Mouse (Mus musculus): Measurements from ENCODE around the gene Olfm2. TPM values are rescaled to one million over a fixed set of nuclear protein-coding genes. Genes with fewer than 3 reads are reported as not detected.

The Olfm2 gene
- total and polyA plus RNA-seq, 3 experiments: 0.08 to 0.47 TPM; not detected in 1

GRCm38 (mm10) chr9:20631332-20631731 lies 114.8 kb downstream of the Olfm2 start:
- Histone ChIP-seq H3K79me2 (replicated peaks; ENCODE audit: control insufficient read depth, extremely low read depth, insufficient read depth, poor library complexity, severe bottlenecking) (no peaks in the 10 kb centered on the region), H3K4me2 (ENCODE audit: insufficient read depth, low read depth, poor library complexity, severe bottlenecking) (no peak overlapping the region), H3K36me3 (replicated peaks in 1 of 2; ENCODE audit: control insufficient read depth in 1 of 2, insufficient read depth in 1 of 2, low read length in 1 of 2) (no peaks in the 10 kb centered on the region), H3K9me3 (replicated peaks; ENCODE audit: low read length) (peaks cover 8% of the 10 kb centered on the region), H3K9ac (ENCODE audit: insufficient read depth, low read depth) (no peak overlapping the region), H3K27me3 (replicated peaks) (no peaks in the 10 kb centered on the region), H3K4me1 (ENCODE audit: control insufficient read depth in 1 of 2, insufficient read depth in 2 of 2) (peaks cover 3 to 20% of the 10 kb centered on the region in 2 experiments), H3K27ac (ENCODE audit: insufficient read depth, low read depth) (no peak overlapping the region), H3K4me3 (replicated peaks in 1 of 3; ENCODE audit: low read depth in 2 of 3, low read length in 2 of 3, poor library complexity in 1 of 3) (no peak overlapping the region)
- DNase-seq (ENCODE audit: extremely low read depth): no peak
- dilution Hi-C loops (cut with MboI; ENCODE audit: extremely low pct_ligation_motif_present, extremely low pct_unique_long_range_greater_than_20kb, low sequenced_read_pairs) (no loop called here), in situ Hi-C loops (cut with MboI; ENCODE audit: low pct_ligation_motif_present, low pct_unique_long_range_greater_than_20kb, low sequenced_read_pairs) (no loop called here)
- TF ChIP-seq SMC3 (IDR thresholded peaks at IDR 0.05; ENCODE audit: low read depth, low read length) (no peak), CHD2 (IDR thresholded peaks at IDR 0.05; ENCODE audit: low read length) (no peak), UBTF (IDR thresholded peaks at IDR 0.05; ENCODE audit: low read depth, low read length) (no peak), NRF1 (IDR thresholded peaks at IDR 0.05; ENCODE audit: low read depth, low read length) (no peak), KAT2A (IDR thresholded peaks at IDR 0.05; ENCODE audit: insufficient replicate concordance, low read length) (no peak), MAFK (IDR thresholded peaks at IDR 0.05; ENCODE audit: insufficient replicate concordance, low read length) (no peak)

Other genes with a start within 250 kb of the Olfm2 start
- gene Zfp266, start 224.9 kb downstream of the Olfm2 start, total RNA-seq (2012; rRNA removed): 20.4 and 23.6 TPM in 2 replicates
- gene Zfp266, start 224.9 kb downstream of the Olfm2 start, total RNA-seq (2014; rRNA removed): 24.0 and 26.3 TPM in 2 replicates
- gene Zfp266, start 224.9 kb downstream of the Olfm2 start, polyA plus RNA-seq (2012; ENCODE audit: insufficient read length, low read depth): 11.6 and 12.3 TPM in 2 replicates
- gene Zfp846, start 165.1 kb downstream of the Olfm2 start, total RNA-seq (2012; rRNA removed): 2.8 and 3.4 TPM in 2 replicates
- 4.8 and 4.9 TPM in 2 replicates for gene Zfp846, start 165.1 kb downstream of the Olfm2 start, total RNA-seq (2014; rRNA removed)
- gene Zfp846, start 165.1 kb downstream of the Olfm2 start, polyA plus RNA-seq (2012; ENCODE audit: insufficient read length, low read depth): 3.4 and 4.8 TPM in 2 replicates
- 264 and 291 TPM in 2 replicates for gene Ubl5, start 103.5 kb downstream of the Olfm2 start, total RNA-seq (2012; rRNA removed)
- 134 and 155 TPM in 2 replicates for gene Ubl5, start 103.5 kb downstream of the Olfm2 start, total RNA-seq (2014; rRNA removed)
- gene Ubl5, start 103.5 kb downstream of the Olfm2 start, polyA plus RNA-seq (2012; ENCODE audit: insufficient read length, low read depth): 264 and 328 TPM in 2 replicates
- 4.2 and 5.0 TPM in 2 replicates for gene Fbxl12, start 101.6 kb downstream of the Olfm2 start, total RNA-seq (2012; rRNA removed)
- gene Fbxl12, start 101.6 kb downstream of the Olfm2 start, total RNA-seq (2014; rRNA removed): 3.7 and 4.0 TPM in 2 replicates
- 10.5 and 13.7 TPM in 2 replicates for gene Fbxl12, start 101.6 kb downstream of the Olfm2 start, polyA plus RNA-seq (2012; ENCODE audit: insufficient read length, low read depth)
- gene Pin1, start 94.3 kb downstream of the Olfm2 start, total RNA-seq (2012; rRNA removed): 43.0 and 55.8 TPM in 2 replicates
- 48.6 and 51.4 TPM in 2 replicates for gene Pin1, start 94.3 kb downstream of the Olfm2 start, total RNA-seq (2014; rRNA removed)
- gene Pin1, start 94.3 kb downstream of the Olfm2 start, polyA plus RNA-seq (2012; ENCODE audit: insufficient read length, low read depth): 37.0 and 38.3 TPM in 2 replicates
- gene Col5a3, start 68.7 kb upstream of the Olfm2 start, total RNA-seq (2012; rRNA removed): 0.08 and 0.25 TPM in 2 replicates
- gene Col5a3, start 68.7 kb upstream of the Olfm2 start, total RNA-seq (2014; rRNA removed): not detected in 2 replicates
- 0.04 TPM in 1 of 2 replicates, not detected in the other for gene Col5a3, start 68.7 kb upstream of the Olfm2 start, polyA plus RNA-seq (2012; ENCODE audit: insufficient read length, low read depth)
- gene Rdh8, start 72.2 kb upstream of the Olfm2 start, total RNA-seq (2012; rRNA removed): not detected in 2 replicates
- gene Rdh8, start 72.2 kb upstream of the Olfm2 start, total RNA-seq (2014; rRNA removed): not detected in 2 replicates
- not detected in 2 replicates for gene Rdh8, start 72.2 kb upstream of the Olfm2 start, polyA plus RNA-seq (2012; ENCODE audit: insufficient read length, low read depth)
- 18.8 and 25.2 TPM in 2 replicates for gene A230050P20Rik, start 122.3 kb upstream of the Olfm2 start, total RNA-seq (2012; rRNA removed)
- 3.3 and 3.7 TPM in 2 replicates for gene A230050P20Rik, start 122.3 kb upstream of the Olfm2 start, total RNA-seq (2014; rRNA removed)
- 11.0 and 11.2 TPM in 2 replicates for gene A230050P20Rik, start 122.3 kb upstream of the Olfm2 start, polyA plus RNA-seq (2012; ENCODE audit: insufficient read length, low read depth)
- gene Angptl6, start 133.4 kb upstream of the Olfm2 start, total RNA-seq (2012; rRNA removed): 3.4 and 11.8 TPM in 2 replicates
- gene Angptl6, start 133.4 kb upstream of the Olfm2 start, total RNA-seq (2014; rRNA removed): 1.4 and 2.0 TPM in 2 replicates
- gene Angptl6, start 133.4 kb upstream of the Olfm2 start, polyA plus RNA-seq (2012; ENCODE audit: insufficient read length, low read depth): 0.57 and 1.1 TPM in 2 replicates
- 346 and 359 TPM in 2 replicates for gene Ppan, start 141.8 kb upstream of the Olfm2 start, total RNA-seq (2012; rRNA removed)
- gene Ppan, start 141.8 kb upstream of the Olfm2 start, total RNA-seq (2014; rRNA removed): 242 and 272 TPM in 2 replicates
- 359 and 389 TPM in 2 replicates for gene Ppan, start 141.8 kb upstream of the Olfm2 start, polyA plus RNA-seq (2012; ENCODE audit: insufficient read length, low read depth)
- 293 and 340 TPM in 2 replicates for gene Eif3g, start 152.3 kb upstream of the Olfm2 start, total RNA-seq (2012; rRNA removed)
- 205 and 211 TPM in 2 replicates for gene Eif3g, start 152.3 kb upstream of the Olfm2 start, total RNA-seq (2014; rRNA removed)
- 387 and 392 TPM in 2 replicates for gene Eif3g, start 152.3 kb upstream of the Olfm2 start, polyA plus RNA-seq (2012; ENCODE audit: insufficient read length, low read depth)
- 121 and 130 TPM in 2 replicates for gene Dnmt1, start 213.5 kb upstream of the Olfm2 start, total RNA-seq (2012; rRNA removed)
- gene Dnmt1, start 213.5 kb upstream of the Olfm2 start, total RNA-seq (2014; rRNA removed): 84.8 and 89.9 TPM in 2 replicates
- gene Dnmt1, start 213.5 kb upstream of the Olfm2 start, polyA plus RNA-seq (2012; ENCODE audit: insufficient read length, low read depth): 145 and 190 TPM in 2 replicates
- 1.6 and 2.0 TPM in 2 replicates for gene S1pr2, start 230.4 kb upstream of the Olfm2 start, total RNA-seq (2012; rRNA removed)
- gene S1pr2, start 230.4 kb upstream of the Olfm2 start, total RNA-seq (2014; rRNA removed): 0.84 and 1.3 TPM in 2 replicates
- gene S1pr2, start 230.4 kb upstream of the Olfm2 start, polyA plus RNA-seq (2012; ENCODE audit: insufficient read length, low read depth): 1.4 and 3.2 TPM in 2 replicates